ENCODE assay signal across 37 mouse cellular contexts in the genomic region with DNA sequence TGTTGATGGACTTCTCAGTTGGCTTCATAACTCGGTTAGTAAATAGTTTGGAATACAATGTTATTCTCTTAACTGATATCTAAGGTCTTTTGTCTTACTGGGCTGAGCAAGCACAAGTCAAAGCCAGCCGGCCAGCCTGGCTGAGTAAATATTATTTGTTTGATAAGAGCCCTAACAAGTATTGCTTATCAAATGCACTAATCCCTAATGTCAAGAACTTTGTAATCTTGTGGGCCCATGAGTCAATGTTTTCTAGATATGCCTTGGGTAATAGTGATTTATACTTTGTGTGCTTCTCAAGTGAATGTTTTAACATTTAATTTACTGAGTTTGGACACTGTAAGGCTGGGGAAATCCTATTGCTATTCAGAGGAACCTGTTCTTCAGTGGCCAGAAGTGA. TPM values are rescaled to one million over a fixed set of nuclear protein-coding genes. Genes with fewer than 3 reads are reported as not detected.
DNase-seq lines count a peak whose midpoint lies in the region; ATAC-seq and TF ChIP-seq lines count a peak whose summit lies in the region.
"Had no signal": no experiment of that assay in that cellular context is flagged by ENCODE, and none has a peak within 500 bp of the region (broad histone marks: within the 10 kb centered on the region; RNA-seq: fewer than 3 reads in every experiment).

No protein-coding gene starts in this region.

- H3K9ac ChIP-seq in intestine, embryonic 15.5 days: no peak overlapping the region
- no peak overlapping the region for H3K9ac ChIP-seq in intestine, postnatal 0 days (ENCODE audit: low read depth, low read length)
- H3K9ac ChIP-seq: embryonic facial prominence, embryonic 13.5 days; forebrain, embryonic 15.5 days; hindbrain, embryonic 12.5 days; limb, embryonic 13.5 days; liver, embryonic 14.5 days had no signal

- H3K9me3 ChIP-seq in intestine, embryonic 15.5 days: no peaks in the 10 kb centered on the region
- no peaks in the 10 kb centered on the region for H3K9me3 ChIP-seq in intestine, postnatal 0 days (ENCODE audit: control insufficient read depth)
- H3K9me3 ChIP-seq: embryonic facial prominence, embryonic 13.5 days; forebrain, embryonic 10.5 days; forebrain, embryonic 15.5 days; hindbrain, embryonic 12.5 days; limb, embryonic 13.5 days had no signal

- 46% methylated on average over 2 of the region's 2 CpGs for WGBS in intestine, embryonic 15.5 days
- 30% methylated on average over 2 of the region's 2 CpGs for WGBS in intestine, postnatal 0 days

- peak; percentile 16 for DNase-seq in lung, postnatal 25 days (ENCODE audit: low spot score)
- no peak for DNase-seq in lung, postnatal 14 days
- peak; percentile 13 to 33 for DNase-seq in urinary bladder, postnatal 36 days (ENCODE audit: low spot score in 2 of 2)
- DNase-seq in urinary bladder, postnatal 4 days (ENCODE audit: low spot score in 2 of 2): no peak
- DNase-seq in kidney, postnatal 36 days: no peak
- no peak for DNase-seq in right cerebral cortex, postnatal 14 days
- DNase-seq: cerebellum, adult 18-20 months; cerebellum, postnatal 10 days; gastrocnemius, postnatal 36 days; heart, adult 18-20 months; heart, postnatal 36 days; kidney, adult 11 months; kidney, postnatal 14 days; midbrain, embryonic 14.5 days; right cerebral cortex, postnatal 4 days; thymus, postnatal 14 days had no signal

- peak; percentile 79 for ATAC-seq in intestine, embryonic 15.5 days
- no peak for ATAC-seq in intestine, postnatal 0 days
- ATAC-seq: forebrain, embryonic 15.5 days; hindbrain, postnatal 0 days; Patski had no signal

- no peaks in the 10 kb centered on the region; the same call in 1 of the 2 replicates for H3K27me3 ChIP-seq in intestine, embryonic 15.5 days (replicated peaks)
- H3K27me3 ChIP-seq in intestine, postnatal 0 days (replicated peaks; ENCODE audit: control insufficient read depth, insufficient read depth, low read length): 0 out of 2 replicates have a peak, but pooled peaks cover 4% of the 10 kb centered on the region
- H3K27me3 ChIP-seq: embryonic facial prominence, embryonic 13.5 days; forebrain, embryonic 15.5 days; hindbrain, embryonic 12.5 days; limb, embryonic 13.5 days; megakaryocyte, embryonic 14.5 days; Patski had no signal

- no peaks in the 10 kb centered on the region for H3K36me3 ChIP-seq in intestine, embryonic 15.5 days
- no peaks in the 10 kb centered on the region for H3K36me3 ChIP-seq in intestine, postnatal 0 days (ENCODE audit: control insufficient read depth, insufficient read depth)
- H3K36me3 ChIP-seq: embryonic facial prominence, embryonic 13.5 days; forebrain, embryonic 10.5 days; forebrain, embryonic 15.5 days; G1E; hindbrain, embryonic 12.5 days; limb, embryonic 13.5 days had no signal

- no peak for TF ChIP-seq CTCF in intestine, postnatal 0 days (IDR thresholded peaks at IDR 0.05; ENCODE audit: low read depth)

- H3K4me2 ChIP-seq in intestine, embryonic 15.5 days (replicated peaks): no peak overlapping the region
- no peak overlapping the region for H3K4me2 ChIP-seq in intestine, postnatal 0 days (replicated peaks; ENCODE audit: low read depth)
- H3K4me2 ChIP-seq: embryonic facial prominence, embryonic 13.5 days; forebrain, embryonic 15.5 days; heart, embryonic 11.5 days; hindbrain, embryonic 12.5 days; limb, embryonic 13.5 days had no signal

- no peak overlapping the region for H3K27ac ChIP-seq in intestine, embryonic 15.5 days
- no peak overlapping the region for H3K27ac ChIP-seq in intestine, postnatal 0 days (ENCODE audit: low read depth, low read length)
- H3K27ac ChIP-seq: embryonic facial prominence, embryonic 13.5 days; forebrain, embryonic 10.5 days; forebrain, embryonic 15.5 days; hindbrain, embryonic 12.5 days; hindbrain, postnatal 0 days; left cerebral cortex, adult 2 months; limb, embryonic 13.5 days; liver, embryonic 14.5 days had no signal

- no peaks in the 10 kb centered on the region for H3K4me1 ChIP-seq in intestine, embryonic 15.5 days (replicated peaks)
- H3K4me1 ChIP-seq in intestine, postnatal 0 days (replicated peaks; ENCODE audit: control insufficient read depth, insufficient read depth, low read length): no peaks in the 10 kb centered on the region
- H3K4me1 ChIP-seq: forebrain, embryonic 15.5 days; hindbrain, embryonic 12.5 days; limb, embryonic 13.5 days; megakaryocyte, embryonic 14.5 days had no signal

- no peak overlapping the region for H3K4me3 ChIP-seq in intestine, embryonic 15.5 days (replicated peaks)
- H3K4me3 ChIP-seq in intestine, postnatal 0 days (ENCODE audit: low read depth, low read length): no peak overlapping the region
- H3K4me3 ChIP-seq: embryonic facial prominence, embryonic 13.5 days; forebrain, embryonic 10.5 days; forebrain, embryonic 15.5 days; hindbrain, embryonic 12.5 days; left cerebral cortex, adult 2 months; limb, embryonic 13.5 days; megakaryocyte, embryonic 14.5 days had no signal

RNA-seq across cellular contexts. Expression of gene Serpina10, which starts 32.8 kb away (rescaled TPM):
- polyA plus RNA-seq in intestine, embryonic 15.5 days (2015; fragmentation: Nextera tagmentation; extraction: Ambion mirVana): 1.8 and 2.3 TPM in 2 replicates
- 0.10 and 0.21 TPM in 2 replicates for polyA plus RNA-seq in intestine, postnatal 0 days (2015; fragmentation: Nextera tagmentation; extraction: Ambion mirVana)
- polyA plus RNA-seq: brain, embryonic 14.5 days; forebrain, embryonic 10.5 days; G1E; heart, embryonic 16.5 days; hindbrain, embryonic 12.5 days; kidney, embryonic 14.5 days; limb, embryonic 13.5 days; lung, embryonic 16.5 days; neural tube, embryonic 14.5 days had no signal

RNA-seq across cellular contexts. Expression of gene Serpina6, which starts 58.6 kb away (rescaled TPM):
- 96.8 and 146 TPM in 2 replicates for polyA plus RNA-seq in intestine, embryonic 15.5 days (2015; fragmentation: Nextera tagmentation; extraction: Ambion mirVana)
- 0.21 TPM in 1 of 2 replicates, not detected in the other for polyA plus RNA-seq in intestine, postnatal 0 days (2015; fragmentation: Nextera tagmentation; extraction: Ambion mirVana)
- polyA plus RNA-seq: embryonic facial prominence, embryonic 13.5 days; forebrain, embryonic 10.5 days; forebrain, embryonic 15.5 days; frontal cortex, adult 2 months; G1E; hindbrain, embryonic 12.5 days; hindbrain, postnatal 0 days; midbrain, embryonic 14.5 days; spleen, adult 2 months had no signal

Comparison
In these comparisons a context has a peak if more than half of its experiments do, and no peak if none do; other contexts are left out.
1. DNase-seq: peak in lung, postnatal 25 days (single experiment) and urinary bladder, postnatal 36 days (2 of 2); none in lung, postnatal 14 days (single experiment), urinary bladder, postnatal 4 days (0 of 2), kidney, postnatal 36 days (0 of 2) and right cerebral cortex, postnatal 14 days (single experiment).
2. RNA of gene Serpina6, which starts 58.6 kb away (polyA plus RNA-seq): 96.8 to 146 TPM in intestine, embryonic 15.5 days; 0.21 TPM in intestine, postnatal 0 days; every median in the first group is over 10 times any median in the second.